Mouse (Mus musculus): Measurements from ENCODE around the gene Sez6l. TPM values are rescaled to one million over a fixed set of nuclear protein-coding genes. Genes with fewer than 3 reads are reported as not detected.

Sez6l gene
- total and polyA plus RNA-seq, 3 experiments, result not detected

GRCm38 (mm10) chr5:112487504-112487903 is 89.5 kb downstream of the Sez6l start:
- no peak overlapping the region for H3K9ac ChIP-seq (ENCODE audit: insufficient read depth, low read depth)
- no peaks in the 10 kb centered on the region for H3K27me3 ChIP-seq (replicated peaks)
- no peak for DNase-seq (ENCODE audit: extremely low read depth)
- no peaks in the 10 kb centered on the region for H3K4me1 ChIP-seq (ENCODE audit: control insufficient read depth in 1 of 2, insufficient read depth in 2 of 2)
- no peaks in the 10 kb centered on the region for H3K79me2 ChIP-seq (replicated peaks; ENCODE audit: control insufficient read depth, extremely low read depth, insufficient read depth, poor library complexity, severe bottlenecking)
- dilution Hi-C loops (cut with MboI; ENCODE audit: extremely low pct_ligation_motif_present, extremely low pct_unique_long_range_greater_than_20kb, low sequenced_read_pairs), result no loop called here
- H3K4me3 ChIP-seq (replicated peaks in 1 of 3; ENCODE audit: low read depth in 2 of 3, low read length in 2 of 3, poor library complexity in 1 of 3), result no peak overlapping the region
- H3K36me3 ChIP-seq (replicated peaks in 1 of 2; ENCODE audit: control insufficient read depth in 1 of 2, insufficient read depth in 1 of 2, low read length in 1 of 2), result no peaks in the 10 kb centered on the region
- H3K4me2 ChIP-seq (ENCODE audit: insufficient read depth, low read depth, poor library complexity, severe bottlenecking), result no peak overlapping the region
- in situ Hi-C loops (cut with MboI; ENCODE audit: low pct_ligation_motif_present, low pct_unique_long_range_greater_than_20kb, low sequenced_read_pairs), result no loop called here
- peaks cover 89% of the 10 kb centered on the region for H3K9me3 ChIP-seq (replicated peaks; ENCODE audit: low read length)
- TF ChIP-seq ZC3H11A (IDR thresholded peaks at IDR 0.05; ENCODE audit: low read depth, low read length), result no peak
- TF ChIP-seq TBP (conservative IDR thresholded peaks at IDR 0.05; ENCODE audit: low read depth, low read length), result no peak
- no peak for TF ChIP-seq USF1 (IDR thresholded peaks at IDR 0.05; ENCODE audit: low read depth, low read length)
- no peak for TF ChIP-seq MYC (IDR thresholded peaks at IDR 0.05; ENCODE audit: low read depth, low read length)
- H3K27ac ChIP-seq (ENCODE audit: insufficient read depth, low read depth), result no peak overlapping the region

- peaks cover 89% of the 10 kb centered on the region for H3K9me3 ChIP-seq (replicated peaks; ENCODE audit: low read length)
- DNase-seq (ENCODE audit: extremely low read depth), result no peak
- H3K9ac ChIP-seq (ENCODE audit: insufficient read depth, low read depth), result no peak overlapping the region
- H3K27ac ChIP-seq (ENCODE audit: insufficient read depth, low read depth), result no peak overlapping the region
- dilution Hi-C loops (cut with MboI; ENCODE audit: extremely low pct_ligation_motif_present, extremely low pct_unique_long_range_greater_than_20kb, low sequenced_read_pairs) (no loop called here), in situ Hi-C loops (cut with MboI; ENCODE audit: low pct_ligation_motif_present, low pct_unique_long_range_greater_than_20kb, low sequenced_read_pairs) (no loop called here)
- TF ChIP-seq ZNF384 (IDR thresholded peaks at IDR 0.05; ENCODE audit: low read depth, low read length) (no peak), CHD2 (IDR thresholded peaks at IDR 0.05; ENCODE audit: low read length) (no peak), RCOR1 (conservative IDR thresholded peaks at IDR 0.05; ENCODE audit: low read depth, low read length) (no peak), POLR2AphosphoS2 (IDR thresholded peaks at IDR 0.05; ENCODE audit: low read depth, low read length) (no peak), IRF4 (IDR thresholded peaks at IDR 0.05; ENCODE audit: low read depth, low read length) (no peak), CTCF (conservative IDR thresholded peaks at IDR 0.05 in 1 of 2, IDR thresholded peaks at IDR 0.05 in 1 of 2; ENCODE audit: low read depth in 2 of 2, low read length in 2 of 2) (no peak), ZMIZ1 (IDR thresholded peaks at IDR 0.05; ENCODE audit: low read depth, low read length) (no peak)
- H3K4me2 ChIP-seq (ENCODE audit: insufficient read depth, low read depth, poor library complexity, severe bottlenecking), result no peak overlapping the region
- H3K4me1 ChIP-seq (ENCODE audit: control insufficient read depth in 1 of 2, insufficient read depth in 2 of 2), result no peaks in the 10 kb centered on the region
- no peak overlapping the region for H3K4me3 ChIP-seq (replicated peaks in 1 of 3; ENCODE audit: low read depth in 2 of 3, low read length in 2 of 3, poor library complexity in 1 of 3)
- no peaks in the 10 kb centered on the region for H3K36me3 ChIP-seq (replicated peaks in 1 of 2; ENCODE audit: control insufficient read depth in 1 of 2, insufficient read depth in 1 of 2, low read length in 1 of 2)
- no peaks in the 10 kb centered on the region for H3K79me2 ChIP-seq (replicated peaks; ENCODE audit: control insufficient read depth, extremely low read depth, insufficient read depth, poor library complexity, severe bottlenecking)
- H3K27me3 ChIP-seq (replicated peaks), result no peaks in the 10 kb centered on the region
Measured at GRCm38 (mm10) chr5:112486415-112486814, 90.6 kb downstream of the Sez6l start.

GRCm38 (mm10) chr5:112484924-112485715 is 91.9 kb downstream of the Sez6l start:
- H3K9ac ChIP-seq (ENCODE audit: insufficient read depth, low read depth), result no peak overlapping the region
- no peaks in the 10 kb centered on the region; a peak in 1 of 4 replicates for H3K4me1 ChIP-seq (ENCODE audit: control insufficient read depth in 1 of 2, insufficient read depth in 2 of 2)
- H3K4me3 ChIP-seq (replicated peaks in 1 of 3; ENCODE audit: low read depth in 2 of 3, low read length in 2 of 3, poor library complexity in 1 of 3), result no peak overlapping the region
- dilution Hi-C loops (cut with MboI; ENCODE audit: extremely low pct_ligation_motif_present, extremely low pct_unique_long_range_greater_than_20kb, low sequenced_read_pairs), result no loop called here
- no peak overlapping the region for H3K4me2 ChIP-seq (ENCODE audit: insufficient read depth, low read depth, poor library complexity, severe bottlenecking)
- in situ Hi-C loops (cut with MboI; ENCODE audit: low pct_ligation_motif_present, low pct_unique_long_range_greater_than_20kb, low sequenced_read_pairs), result no loop called here
- no peak overlapping the region for H3K27ac ChIP-seq (ENCODE audit: insufficient read depth, low read depth)
- no peaks in the 10 kb centered on the region for H3K27me3 ChIP-seq (replicated peaks)
- TF ChIP-seq ZKSCAN1 (IDR thresholded peaks at IDR 0.05; ENCODE audit: borderline replicate concordance, low read depth, low read length) (no peak), PAX5 (IDR thresholded peaks at IDR 0.05; ENCODE audit: low read length) (no peak), ETS1 (conservative IDR thresholded peaks at IDR 0.05; ENCODE audit: low read depth, low read length) (no peak), MXI1 (IDR thresholded peaks at IDR 0.05; ENCODE audit: low read depth, low read length) (no peak), IRF4 (IDR thresholded peaks at IDR 0.05; ENCODE audit: low read depth, low read length) (no peak), NRF1 (IDR thresholded peaks at IDR 0.05; ENCODE audit: low read depth, low read length) (no peak), CTCF (conservative IDR thresholded peaks at IDR 0.05 in 1 of 2, IDR thresholded peaks at IDR 0.05 in 1 of 2; ENCODE audit: low read depth in 2 of 2, low read length in 2 of 2) (no peak), USF1 (IDR thresholded peaks at IDR 0.05; ENCODE audit: low read depth, low read length) (no peak), POLR2AphosphoS2 (IDR thresholded peaks at IDR 0.05; ENCODE audit: low read depth, low read length) (no peak), GABPA (IDR thresholded peaks at IDR 0.05; ENCODE audit: insufficient replicate concordance, low read depth, low read length) (no peak), UBTF (IDR thresholded peaks at IDR 0.05; ENCODE audit: low read depth, low read length) (no peak), USF2 (conservative IDR thresholded peaks at IDR 0.05; ENCODE audit: low read depth, low read length) (no peak)
- DNase-seq (ENCODE audit: extremely low read depth), result no peak
- peaks cover 88% of the 10 kb centered on the region for H3K9me3 ChIP-seq (replicated peaks; ENCODE audit: low read length)
- H3K36me3 ChIP-seq (replicated peaks in 1 of 2; ENCODE audit: control insufficient read depth in 1 of 2, insufficient read depth in 1 of 2, low read length in 1 of 2), result no peaks in the 10 kb centered on the region
- H3K79me2 ChIP-seq (replicated peaks; ENCODE audit: control insufficient read depth, extremely low read depth, insufficient read depth, poor library complexity, severe bottlenecking), result no peaks in the 10 kb centered on the region
